Mouse (Mus musculus) embryo, embryonic 10 days (tissue): ENCODE measurements around the gene Prune2.
"Not testable (repeated sequence)": the region's sequence is repeated elsewhere in the genome, so short reads cannot be mapped to it uniquely, and the experiment has no call there.

Source experiments
- DNase-seq: peaks from one replicate; pipeline ENCODE4 v3.0.0-alpha.2; 2015; ENCODE audit warnings: low spot score

Prune2 gene

DNA sequence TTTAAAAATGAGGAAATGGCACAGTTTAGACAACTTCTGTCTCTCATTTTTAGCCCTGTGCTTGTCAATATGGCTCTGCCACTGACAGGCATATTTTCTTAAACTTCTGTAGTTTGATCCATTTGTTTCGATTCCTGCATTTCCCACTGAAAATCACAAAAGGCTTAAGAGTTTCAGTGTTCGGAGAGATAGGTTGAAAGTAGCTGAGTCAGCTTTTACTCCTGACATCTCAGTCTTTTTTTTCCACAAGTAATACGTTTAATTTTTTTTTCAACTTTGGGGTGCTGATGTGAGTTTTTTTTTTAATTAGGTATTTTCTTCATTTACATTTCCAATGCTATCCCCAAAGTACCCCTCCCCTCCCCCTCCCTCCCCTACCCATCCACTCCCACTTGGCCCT is 174.6 kb downstream of the Prune2 start:
- DNase-seq = no peak

DNA sequence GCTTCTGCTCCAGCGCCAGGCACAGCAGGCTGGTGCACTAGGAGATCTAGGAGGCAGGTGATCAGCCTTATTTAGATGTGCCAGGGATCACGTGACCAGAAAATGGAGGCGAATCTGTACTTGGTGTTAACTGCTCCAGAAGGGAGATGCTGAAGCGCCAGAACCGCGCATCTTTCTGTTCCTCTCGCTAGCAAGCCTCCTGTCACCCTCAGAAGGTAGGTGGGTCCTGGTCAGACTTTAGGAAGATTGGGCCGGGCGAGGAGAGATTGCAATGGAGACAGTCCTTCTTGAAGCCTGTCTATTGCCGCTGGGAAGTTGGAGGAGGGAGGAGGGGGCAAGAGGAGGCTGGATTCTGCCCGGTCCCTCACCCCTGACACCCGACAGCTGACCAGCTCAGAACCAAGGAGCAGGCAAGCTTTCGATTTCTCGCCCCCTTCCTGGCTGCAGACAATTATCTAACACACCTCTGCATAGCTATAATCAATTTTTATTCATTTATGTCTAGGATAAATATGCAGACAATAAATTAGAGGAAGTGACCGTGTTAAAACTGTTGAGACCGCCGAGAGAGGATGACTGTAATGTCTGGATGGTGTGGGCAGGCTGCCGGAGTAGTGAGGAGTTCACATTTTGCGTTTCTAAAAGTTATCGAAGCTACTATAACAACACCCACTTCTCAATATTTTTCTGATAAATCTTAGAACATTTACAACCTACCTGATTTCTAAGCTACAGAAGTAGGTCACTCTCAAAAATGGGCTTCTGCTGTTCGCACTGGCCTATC is 181.0 kb downstream of the Prune2 start:
- DNase-seq = peak; percentile 78

DNA sequence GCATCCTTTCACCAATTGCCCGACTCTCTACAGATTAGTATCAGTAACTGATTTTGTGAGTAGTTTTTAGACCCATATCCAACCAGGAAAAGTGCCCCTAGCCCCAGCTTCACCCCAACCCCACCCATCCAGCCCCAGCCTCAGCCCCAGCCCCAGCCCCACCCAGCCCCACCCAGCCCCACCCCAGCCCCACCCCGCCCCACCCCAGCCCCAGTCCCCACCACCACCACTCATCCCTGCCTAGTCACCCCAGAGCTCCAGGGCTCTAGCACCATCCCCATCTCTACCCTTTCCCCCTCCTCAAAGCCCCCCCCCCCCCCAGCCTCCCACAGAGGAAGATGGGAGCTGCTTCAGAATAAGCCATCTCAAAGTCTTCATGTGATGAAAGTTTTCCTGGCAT is 181.7 kb downstream of the Prune2 start:
- DNase-seq = no peak

DNA sequence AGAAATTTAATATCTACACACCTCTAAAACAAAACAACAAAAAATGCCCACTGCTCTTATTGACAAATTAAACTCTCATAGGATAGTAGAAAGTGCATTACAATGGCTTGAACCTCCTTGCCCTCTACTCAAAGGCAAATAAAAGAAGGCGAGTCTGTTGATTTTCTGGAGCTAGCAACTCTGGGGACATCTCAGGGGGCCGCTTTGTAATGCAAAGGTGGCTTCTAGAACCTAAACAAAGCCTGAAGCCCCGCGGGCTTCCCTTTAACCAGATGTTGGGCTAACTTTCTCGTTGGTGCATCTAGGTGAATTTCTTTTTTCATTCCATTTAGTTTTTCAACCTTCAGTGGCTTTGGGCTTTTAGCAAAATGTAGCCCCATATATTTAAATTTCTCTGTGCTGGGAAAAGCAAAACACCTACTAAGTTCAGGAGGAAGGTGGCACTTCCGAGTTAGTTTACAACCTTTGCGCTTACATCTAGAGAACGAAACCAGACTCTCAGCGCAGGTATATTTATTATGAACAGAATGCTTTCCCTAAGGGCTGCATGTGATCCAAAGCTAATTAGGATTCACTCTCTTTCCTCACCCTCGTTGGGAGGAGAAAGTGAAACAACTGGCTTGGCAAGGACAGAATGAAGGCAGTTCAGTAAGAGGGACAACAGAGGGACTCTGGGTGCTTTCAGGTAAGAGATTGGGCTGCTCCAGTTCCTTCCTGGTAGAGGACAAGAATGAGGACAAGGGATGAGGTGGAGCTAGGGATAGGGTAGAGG is 182.4 kb downstream of the Prune2 start:
- DNase-seq = no peak

DNA sequence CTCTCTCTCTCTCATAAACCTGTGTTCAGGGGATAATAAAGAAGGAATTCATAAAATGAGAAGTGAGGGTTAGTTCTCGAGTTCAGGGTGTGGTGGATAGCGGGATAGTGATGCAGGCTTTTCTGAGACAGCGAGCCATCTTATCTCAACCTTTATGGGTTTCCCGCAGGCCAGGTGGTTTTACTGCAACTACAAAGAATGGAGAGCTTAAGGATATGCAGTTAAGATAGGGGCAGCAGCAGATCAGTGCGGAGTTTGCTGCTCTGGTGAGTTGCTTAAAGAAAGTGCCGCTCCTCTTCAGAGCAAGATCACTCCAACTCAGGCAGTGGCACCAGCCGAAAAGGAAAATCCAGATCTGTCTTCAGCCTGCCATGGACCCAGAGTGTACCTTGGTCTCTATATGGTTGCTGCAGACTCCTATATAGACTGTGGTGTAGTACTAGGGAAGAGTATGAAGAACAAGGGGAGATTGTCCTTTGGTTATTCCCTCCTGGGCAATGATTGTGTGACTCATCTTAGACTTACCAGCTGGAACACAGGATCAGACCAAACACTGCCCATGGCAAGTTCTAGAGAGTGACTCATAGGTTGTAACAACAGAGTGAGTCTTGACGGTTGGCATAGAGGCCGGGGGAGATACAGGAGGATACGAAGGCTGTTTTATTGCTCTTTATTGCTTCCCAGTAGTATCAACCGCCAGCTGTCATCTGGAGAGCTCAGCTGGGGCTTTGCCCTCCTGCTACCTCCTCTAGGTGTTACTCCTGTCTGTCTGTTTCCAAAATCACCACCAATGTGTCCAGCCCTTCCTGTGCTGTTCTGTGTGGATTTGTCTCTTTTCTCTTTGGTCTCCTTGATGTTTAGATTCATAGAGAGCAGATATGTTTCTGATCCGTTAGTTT is 184.3 kb downstream of the Prune2 start:
- no peak for DNase-seq

DNA sequence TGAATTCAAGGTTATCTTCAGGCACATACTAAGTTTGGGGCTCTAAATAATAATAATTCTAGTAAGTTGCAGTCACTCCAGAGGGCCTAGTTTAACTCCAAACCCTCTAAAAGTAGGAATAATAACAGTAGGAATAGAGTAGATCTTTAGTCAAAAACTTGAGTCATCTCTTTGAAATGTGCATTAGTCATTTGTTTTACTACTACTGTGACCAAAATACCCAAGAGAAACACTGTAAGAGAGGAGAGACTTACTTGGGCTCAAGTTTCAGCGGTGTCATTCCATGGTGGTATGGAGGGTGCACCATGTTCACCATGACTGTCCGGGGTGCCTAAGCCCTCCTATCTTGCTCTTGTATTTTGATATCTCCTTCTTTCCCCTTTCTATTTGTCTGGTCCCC is 187.3 kb downstream of the Prune2 start:
- no peak for DNase-seq

DNA sequence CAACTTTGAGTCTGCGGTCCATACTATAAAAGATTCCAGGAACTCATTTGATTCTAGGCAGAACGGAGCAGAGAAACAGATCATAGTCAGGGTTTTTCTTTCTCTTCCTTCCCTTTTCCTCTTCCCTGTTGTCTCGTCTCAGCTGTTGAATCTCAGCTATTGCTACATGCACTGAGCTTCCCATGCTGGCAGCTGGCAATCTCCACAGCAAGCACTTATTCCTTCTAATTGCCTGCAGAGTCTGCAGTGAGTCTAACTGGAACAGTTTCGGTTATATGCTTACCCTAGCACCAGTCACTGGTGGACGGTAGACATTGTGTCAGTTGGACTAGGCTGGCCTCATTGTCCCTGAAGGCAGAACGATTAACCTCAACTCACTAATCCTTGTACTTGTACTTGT is 188.3 kb downstream of the Prune2 start:
- DNase-seq = no peak

DNA sequence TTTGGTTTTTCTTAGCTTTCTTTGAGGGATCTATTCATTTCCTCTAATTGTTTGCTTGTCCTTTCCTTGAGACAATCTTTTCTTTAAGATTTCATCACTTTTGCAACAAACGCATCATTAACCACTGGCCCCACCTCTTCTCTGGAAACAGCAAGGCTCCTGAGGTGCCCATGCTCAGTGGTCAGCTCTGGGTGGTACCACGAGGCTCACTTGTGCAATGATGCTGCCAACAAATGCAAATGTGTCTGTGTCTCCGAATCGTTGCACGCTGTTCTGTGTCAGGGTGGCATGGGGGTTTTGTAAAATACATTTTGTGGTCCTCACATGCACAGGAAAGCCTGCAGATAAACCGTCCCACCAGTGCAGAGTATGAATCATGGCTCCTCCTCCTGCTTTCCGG is 194.1 kb downstream of the Prune2 start:
- no peak for DNase-seq

DNA sequence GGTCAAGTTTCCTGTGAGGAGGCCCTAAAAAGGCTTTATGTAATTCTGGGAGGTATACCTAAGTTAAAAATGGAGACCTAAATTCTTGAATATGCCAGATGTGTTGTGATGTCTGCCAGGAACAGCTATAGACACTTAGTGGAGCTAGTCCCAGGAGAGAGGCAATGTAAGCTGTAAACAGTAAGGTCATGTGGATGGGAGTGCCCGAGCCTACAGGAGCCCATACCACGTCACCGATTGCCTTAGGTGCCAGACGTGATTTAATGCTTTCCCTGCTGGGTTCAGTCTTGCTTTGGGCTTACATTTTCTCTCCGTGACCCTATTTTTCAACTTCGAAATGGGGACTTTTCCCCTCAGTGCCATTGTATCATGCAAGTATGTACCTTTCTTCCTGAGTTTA is 195.9 kb downstream of the Prune2 start:
- DNase-seq = no peak

DNA sequence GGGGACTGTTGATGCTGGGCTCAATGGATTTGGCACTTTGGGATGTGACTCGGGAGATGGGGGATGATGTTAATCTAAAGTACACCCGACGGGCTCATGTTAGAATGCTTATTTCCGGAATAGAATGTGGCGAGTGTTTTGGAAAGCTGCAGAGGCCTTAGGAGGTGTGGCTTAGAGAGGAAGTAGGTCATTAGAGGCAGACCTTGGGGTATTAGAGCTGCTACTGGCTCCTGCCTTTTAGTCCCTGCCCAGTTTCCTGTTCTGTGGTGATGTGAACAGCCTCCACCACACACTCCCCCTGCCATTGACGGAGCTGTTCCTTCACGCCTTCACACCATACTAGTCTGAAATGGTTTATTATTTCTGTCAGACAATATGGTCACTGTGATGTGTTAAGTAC is 196.5 kb downstream of the Prune2 start:
- no peak for DNase-seq

DNA sequence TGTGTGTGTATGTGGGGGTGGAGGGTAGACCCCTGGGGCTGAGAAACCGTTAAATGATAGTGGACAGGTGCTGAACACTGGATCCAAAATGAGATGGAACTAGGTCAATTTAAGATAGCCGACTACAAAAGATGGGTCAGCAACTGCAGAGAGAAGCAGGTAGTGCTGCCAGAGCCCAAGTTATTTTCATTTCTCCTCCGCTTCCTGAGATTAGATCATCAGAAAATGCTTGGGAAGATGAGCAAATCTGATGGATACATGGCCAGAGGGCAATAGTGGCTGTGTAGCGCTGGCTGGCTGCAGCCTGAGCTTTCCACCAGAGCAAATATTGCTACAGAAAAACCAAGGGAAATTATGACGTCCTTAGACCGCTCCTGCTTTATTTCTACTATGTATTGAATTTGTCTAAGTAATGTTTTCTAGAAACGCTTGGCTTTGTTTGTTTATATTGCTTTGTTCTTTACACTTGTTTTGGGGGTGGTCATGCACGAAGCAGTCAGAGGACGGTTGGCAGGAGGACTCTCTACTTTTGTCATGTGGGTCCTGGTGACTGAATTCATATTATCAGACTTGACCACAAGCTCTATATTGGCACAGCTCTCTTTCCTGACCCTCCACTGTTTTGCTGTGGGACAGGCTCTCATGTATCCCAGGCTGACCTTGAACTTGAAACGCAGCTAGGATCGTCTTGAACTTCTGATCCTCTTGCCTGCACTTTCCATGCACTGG is 198.2 kb downstream of the Prune2 start:
- no peak for DNase-seq

DNA sequence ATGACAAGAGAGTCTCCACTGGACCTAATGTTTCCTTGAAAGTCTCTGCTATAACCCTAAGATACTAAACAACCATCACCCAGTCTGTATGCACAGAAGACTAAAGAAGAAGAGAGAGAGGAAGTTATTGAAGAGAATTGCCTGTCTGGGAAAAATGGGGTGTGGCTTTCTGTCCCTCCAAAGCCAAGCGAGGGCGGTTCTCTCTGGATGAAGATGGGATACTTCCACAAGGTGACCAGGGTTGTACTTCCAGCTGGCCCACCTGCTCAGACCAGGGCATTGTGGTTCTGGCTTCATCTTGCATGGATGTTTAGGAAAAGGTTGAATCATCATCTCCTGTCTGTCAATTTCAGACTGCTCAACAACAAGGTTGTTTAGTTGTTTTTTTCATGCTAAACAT is 199.3 kb downstream of the Prune2 start:
- no peak for DNase-seq

DNA sequence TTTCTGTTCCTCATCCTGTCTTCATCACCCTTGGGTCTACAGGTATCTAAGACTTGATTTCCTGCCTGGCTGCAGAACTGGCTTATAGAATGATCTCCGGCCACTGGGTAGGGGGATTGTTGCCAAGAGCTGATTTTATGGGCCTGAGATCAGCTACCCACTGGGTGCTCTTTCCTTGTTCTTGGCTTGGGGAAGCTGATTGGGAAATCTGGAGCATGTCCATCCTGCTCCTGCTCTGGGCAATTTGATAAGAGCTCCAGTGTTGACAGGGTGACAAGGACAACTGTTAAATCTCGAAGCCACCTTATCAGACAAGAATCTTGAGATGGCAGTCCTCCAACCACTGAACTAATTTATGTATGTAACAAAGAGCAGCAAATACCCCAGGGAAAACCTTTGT is 203.8 kb downstream of the Prune2 start:
- no peak for DNase-seq

DNA sequence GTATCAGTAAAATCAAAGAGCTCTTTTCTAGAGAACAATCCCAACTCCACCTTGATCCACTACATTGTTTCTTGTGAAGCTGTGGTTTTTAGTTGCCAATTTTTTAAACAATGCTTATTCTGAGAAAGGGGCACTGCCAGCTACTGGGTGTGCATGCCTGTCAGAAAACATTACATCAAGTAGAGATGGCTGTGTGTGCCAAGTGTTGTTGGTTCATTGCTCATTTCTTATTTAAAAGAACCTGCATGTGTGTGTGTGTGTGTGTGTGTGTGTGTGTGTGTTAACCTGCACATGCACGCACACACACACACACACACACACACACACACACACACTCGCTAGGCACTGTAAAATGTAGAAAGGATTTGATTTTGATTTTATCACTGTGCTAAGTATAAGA is 204.3 kb downstream of the Prune2 start:
- no peak for DNase-seq

DNA sequence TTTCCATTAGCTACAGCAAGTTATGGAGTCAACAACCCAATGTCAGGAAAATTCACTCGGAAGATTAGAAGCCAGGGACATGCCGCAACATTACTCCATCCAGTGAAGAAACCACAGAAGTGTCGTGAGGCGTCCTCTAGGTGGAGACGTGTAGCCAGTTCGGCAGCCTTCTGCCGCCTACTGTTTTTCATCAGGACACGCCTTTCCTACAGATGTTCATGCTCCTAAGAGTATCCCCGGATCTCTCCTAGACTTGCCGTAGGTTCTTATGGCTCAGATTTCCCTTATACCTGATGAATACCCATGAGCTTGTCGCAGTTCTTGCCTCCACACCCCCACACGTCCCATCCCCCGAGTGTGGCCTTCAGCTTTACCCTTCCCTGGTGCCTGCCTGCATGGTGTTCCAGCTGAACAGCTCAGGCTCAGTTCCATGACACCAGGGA is 207.6 kb downstream of the Prune2 start:
- DNase-seq = peak; percentile 83

DNA sequence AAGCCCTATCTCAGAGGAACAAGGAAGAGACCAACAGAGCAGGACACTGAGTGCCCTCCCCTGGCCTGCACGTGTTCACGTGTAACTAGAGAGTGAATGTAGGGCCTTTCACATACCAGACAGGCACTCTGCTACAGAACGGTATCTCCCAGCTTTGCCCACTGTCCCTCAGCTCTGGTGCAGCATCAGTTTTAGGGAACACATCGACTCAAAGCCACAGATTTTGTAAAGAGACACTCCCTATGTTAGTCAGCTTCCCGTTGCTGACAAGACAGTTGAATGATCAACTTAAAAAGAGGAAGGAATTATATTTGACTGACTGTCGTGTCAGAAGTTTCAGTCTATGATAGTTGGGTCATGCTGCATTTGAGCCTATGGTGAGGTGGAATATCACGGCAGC is 210.4 kb downstream of the Prune2 start:
- no peak for DNase-seq

DNA sequence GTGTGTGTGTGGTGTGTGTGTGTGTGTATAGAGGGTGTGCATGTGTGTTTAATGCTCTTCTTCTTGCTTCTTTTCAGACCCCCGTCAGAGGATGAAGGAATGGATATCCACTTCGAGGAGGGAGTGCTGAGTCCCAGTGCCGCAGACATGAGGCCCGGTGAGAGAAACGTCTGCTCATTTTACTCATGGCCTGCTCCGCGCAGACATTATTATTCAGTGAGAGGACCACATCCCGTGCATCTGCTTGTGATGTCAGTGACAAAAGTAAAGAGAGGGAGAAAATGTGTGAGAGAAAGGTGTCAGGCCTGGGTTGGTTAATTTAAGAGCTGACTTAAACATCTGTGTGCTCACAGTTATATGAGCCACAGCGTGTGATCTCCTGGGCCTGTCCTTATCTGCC is 212.3 kb downstream of the Prune2 start:
- DNase-seq = no peak

DNA sequence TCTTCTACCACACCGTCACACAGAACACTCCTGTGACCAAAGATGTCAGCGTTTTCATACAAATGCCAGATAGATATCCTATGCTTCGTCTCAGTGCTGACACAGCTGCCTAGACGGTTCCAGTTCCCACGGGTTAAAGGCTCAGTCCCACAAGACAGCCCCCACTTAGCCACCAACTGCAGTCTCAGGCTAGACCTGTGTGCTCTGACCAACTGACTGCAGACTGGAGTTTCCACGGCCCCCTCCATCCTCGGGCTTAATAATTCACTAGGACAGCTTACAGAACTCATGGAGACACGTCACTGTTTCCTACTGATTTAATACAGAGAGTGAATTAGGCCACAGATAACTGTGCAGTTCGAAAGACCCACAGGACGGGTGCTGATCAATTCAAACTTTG is 213.8 kb downstream of the Prune2 start:
- DNase-seq = no peak

DNA sequence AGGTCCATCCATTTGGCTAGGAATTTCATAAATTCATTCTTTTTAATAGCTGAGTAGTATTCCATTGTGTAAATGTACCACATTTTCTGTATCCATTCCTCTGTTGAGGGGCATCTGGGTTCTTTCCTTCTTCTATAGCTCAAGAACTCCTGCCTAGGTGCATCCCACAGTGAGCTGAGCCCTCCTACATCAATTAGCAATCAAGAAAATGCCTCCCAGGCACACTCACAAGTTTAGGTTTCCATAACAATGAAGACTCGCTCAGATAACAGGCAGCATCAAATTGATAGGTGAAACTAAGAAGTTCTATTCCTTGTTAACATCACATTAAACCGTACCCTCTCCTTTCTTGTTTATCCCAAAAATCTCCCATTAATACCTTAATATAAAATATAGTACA is 218.6 kb downstream of the Prune2 start:
- not testable (repeated sequence) for DNase-seq

DNA sequence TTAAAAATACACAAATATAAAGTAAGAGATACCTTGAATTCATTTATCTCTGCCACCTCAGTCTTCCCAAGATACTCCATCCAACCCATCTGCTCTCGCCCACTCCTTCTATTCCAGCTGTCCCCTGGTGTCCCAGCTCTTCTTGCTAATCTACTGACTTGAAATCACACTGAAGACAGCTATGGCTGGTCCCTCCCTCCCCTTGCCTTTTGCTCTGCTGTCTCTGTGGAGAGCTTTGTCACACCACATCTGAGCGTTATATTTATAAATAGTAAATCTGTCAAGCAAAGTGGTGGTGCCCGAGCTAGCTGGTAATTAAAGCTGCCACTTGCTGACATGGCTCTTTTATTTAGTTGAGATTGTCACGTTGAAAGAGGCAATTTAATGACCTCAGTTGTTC is 224.6 kb downstream of the Prune2 start:
- no peak for DNase-seq

DNA sequence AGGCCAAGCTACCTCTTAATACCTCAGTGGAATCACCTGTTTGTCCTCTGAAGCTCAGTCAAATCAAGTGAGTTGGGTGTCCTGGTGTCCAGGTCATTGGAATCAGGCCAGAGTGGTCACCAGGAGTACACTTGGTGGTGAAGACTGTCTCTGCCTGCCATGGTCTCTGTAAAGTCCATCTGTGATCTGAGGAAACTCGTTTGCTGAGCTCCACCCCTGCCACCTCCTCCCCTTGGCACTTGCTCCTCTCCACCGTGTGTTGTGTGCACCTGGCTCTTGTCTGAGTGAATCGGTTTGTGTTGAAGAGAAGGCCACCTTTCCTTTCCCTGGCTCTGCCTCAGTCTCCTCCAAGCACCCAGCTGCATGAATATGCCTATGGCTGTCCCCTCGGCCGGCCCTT is 238.8 kb downstream of the Prune2 start:
- DNase-seq = no peak

DNA sequence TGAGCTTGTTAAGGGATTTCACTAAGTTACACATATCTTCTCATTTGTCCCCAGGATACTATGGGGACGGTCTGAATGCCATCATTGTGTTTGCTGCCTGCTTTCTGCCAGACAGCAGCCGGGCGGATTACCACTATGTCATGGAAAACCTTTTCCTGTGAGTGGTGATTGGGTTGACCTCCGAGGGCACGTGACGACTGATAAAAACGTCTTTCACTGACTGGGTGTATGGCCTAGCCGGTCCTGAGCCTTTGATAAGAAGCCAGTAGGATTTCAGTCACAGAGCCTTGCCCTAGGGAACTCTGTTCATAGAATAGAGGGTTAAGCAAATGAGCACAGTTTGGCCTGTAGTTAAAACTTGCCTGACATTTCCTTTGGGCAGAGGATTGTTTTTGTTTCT is 243.1 kb downstream of the Prune2 start:
- DNase-seq = peak; percentile 41
